Mouse (Mus musculus) heart, adult 2 months (tissue): ENCODE measurements around the gene Gm26992.

ENCODE experiments used
- CTCF ChIP-seq: fragments of 200-600 bp; IDR thresholded peaks from 2 replicates; pipeline ENCODE4 v1.8.1; 2022; ENCODE audit warnings: antibody characterized with exemption, mild to moderate bottlenecking, moderate library complexity
- EP300 ChIP-seq: fragments of 200-500 bp; IDR thresholded peaks from 2 replicates; pipeline ENCODE4 v1.6.1; 2011; ENCODE audit warnings: low read depth, low read length, control low read depth; ENCODE audit not compliant: insufficient read depth
- POLR2A ChIP-seq: fragments of 200-500 bp; IDR thresholded peaks from 2 replicates; pipeline ENCODE4 v1.6.1; 2011; ENCODE audit warnings: mild to moderate bottlenecking, low read depth, low read length, control low read depth; ENCODE audit not compliant: insufficient read depth

GRCm38 (mm10) chrX:103477507-103477906 is 55.7 kb downstream of the Gm26992 start:
- TF ChIP-seq POLR2A (no peak), CTCF (peak; percentile 87), EP300 (0 out of 2 replicates have a peak, but pooled peaks have one; percentile 13)
